Mouse (Mus musculus): ENCODE results near the gene Slc9a9.

Gene Slc9a9

GRCm38 (mm10) chr9:94947246-94947645 lies 277.5 kb downstream of the Slc9a9 start:
- no peak for ATAC-seq (ENCODE audit: low TSS enrichment)

DNA sequence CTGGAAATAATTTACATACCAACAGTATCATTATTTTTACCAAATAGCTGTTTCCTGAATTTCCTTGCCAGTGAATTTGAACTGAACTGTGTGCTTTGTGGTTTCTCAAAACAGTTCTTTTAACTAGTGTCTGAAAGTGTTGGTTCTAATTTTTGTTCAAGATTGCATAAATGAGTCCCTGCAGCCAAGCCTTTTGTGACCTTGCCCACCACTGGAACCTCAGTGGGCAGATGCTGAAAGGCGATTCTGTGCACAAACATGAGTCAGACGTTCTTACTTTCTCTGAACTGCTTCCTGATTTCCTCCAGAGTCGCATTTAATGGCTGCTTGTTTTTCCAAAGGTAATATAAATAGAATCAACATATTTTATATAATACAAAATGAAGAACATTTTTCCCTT lies 281.0 kb downstream of the Slc9a9 start:
- peak; percentile 38 for ATAC-seq (ENCODE audit: low TSS enrichment)

DNA sequence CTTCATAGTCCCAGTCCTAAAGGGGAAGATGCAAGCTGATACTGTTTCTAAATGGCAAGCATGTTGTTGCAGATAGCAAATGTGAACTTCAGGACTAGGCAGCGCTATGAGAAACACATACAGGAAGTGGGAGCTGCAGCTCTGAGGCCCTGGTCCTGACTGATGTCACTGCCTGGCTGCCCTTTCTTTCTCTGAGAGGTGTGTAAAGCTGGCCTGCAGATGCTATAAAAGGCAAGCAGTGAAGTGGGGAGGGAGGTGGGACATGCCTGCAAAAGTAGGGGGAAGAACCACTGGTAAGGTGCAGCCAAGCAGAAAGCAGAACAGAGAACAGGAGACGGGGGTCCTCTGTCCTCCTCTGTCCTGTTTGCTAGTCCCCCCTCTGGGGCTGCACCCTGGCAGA lies 285.9 kb downstream of the Slc9a9 start:
- ATAC-seq (ENCODE audit: low TSS enrichment), result no peak

GRCm38 (mm10) chr9:94958382-94958781 lies 288.7 kb downstream of the Slc9a9 start:
- peak; percentile 94 for ATAC-seq (ENCODE audit: low TSS enrichment)

- no peak for ATAC-seq (ENCODE audit: low TSS enrichment)
These were observed 298.9 kb downstream of the Slc9a9 start for GRCm38 (mm10) chr9:94968596-94969120.

DNA sequence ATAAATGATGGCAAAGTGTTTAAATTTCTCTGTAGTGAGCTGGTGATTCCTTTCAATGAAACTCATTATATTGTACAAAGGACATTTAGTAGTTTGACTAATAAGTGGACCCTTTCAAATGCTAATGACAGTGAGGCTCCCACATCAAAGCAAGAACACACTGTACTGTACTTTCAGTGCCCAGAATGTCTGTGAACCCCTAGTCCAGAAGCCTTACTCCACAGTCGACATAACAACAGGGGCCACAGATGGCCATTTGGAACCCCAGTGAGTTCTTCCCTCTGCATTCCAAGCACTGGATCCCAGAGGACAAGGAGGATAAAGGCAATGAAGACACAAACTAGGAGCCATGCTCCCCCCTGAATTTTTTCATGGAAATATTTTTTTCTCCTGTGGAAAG lies 299.4 kb downstream of the Slc9a9 start:
- ATAC-seq (ENCODE audit: low TSS enrichment), result no peak

- ATAC-seq (ENCODE audit: low TSS enrichment), result peak; percentile 73
These were observed 302.3 kb downstream of the Slc9a9 start for GRCm38 (mm10) chr9:94972021-94972420.

GRCm38 (mm10) chr9:94972693-94973092 lies 303.0 kb downstream of the Slc9a9 start:
- peak; percentile 89 for ATAC-seq (ENCODE audit: low TSS enrichment)

- no peak for ATAC-seq (ENCODE audit: low TSS enrichment)
These were observed 306.5 kb downstream of the Slc9a9 start for GRCm38 (mm10) chr9:94976191-94976590.

DNA sequence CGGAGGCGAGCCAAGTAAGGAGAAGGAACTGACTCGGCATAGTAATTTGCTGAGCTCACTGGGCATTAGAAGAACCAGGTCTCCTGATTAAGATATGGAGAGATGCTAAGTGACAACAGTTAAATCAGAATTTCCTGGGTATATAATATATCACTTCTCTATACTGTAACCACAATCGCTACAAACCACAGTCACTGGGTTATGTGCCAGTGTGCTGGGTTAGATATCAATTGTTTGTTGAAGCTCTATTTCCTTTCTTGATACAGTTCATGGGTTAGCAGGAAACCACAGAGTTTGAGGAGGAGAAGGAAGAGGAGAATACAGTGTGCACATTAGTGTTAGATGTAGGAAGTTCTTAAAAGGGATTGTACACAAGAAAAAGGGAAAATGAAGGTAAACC lies 323.9 kb downstream of the Slc9a9 start:
- no peak for ATAC-seq (ENCODE audit: low TSS enrichment)

DNA sequence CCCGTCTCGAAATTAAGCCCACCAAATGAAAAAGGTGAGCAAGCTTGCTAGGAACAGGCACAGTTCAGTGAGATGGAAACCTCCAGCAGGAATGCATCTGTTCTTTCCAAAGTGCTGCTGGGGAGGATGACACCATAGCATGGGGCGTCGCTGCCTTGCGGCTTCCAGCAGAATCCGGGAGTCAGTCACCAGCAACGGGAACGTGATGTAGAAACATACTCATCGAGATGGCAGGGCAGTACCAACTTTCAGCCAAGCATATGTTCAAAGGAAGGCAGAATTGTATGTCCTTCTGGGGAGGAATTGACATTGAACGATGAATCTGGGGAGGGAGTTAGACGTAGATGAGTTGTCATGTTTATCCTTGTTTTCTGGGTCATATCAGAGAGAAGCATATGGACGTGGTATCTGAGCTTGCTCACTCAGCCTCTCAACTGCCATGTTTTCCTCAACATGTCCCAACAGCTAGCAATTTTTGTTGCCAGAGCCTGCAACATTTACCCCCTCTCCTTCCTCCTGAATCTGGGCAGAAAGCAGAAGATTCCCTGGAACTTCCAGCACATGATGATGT lies 350.5 kb downstream of the Slc9a9 start:
- ATAC-seq (ENCODE audit: low TSS enrichment), result peak; percentile 90

DNA sequence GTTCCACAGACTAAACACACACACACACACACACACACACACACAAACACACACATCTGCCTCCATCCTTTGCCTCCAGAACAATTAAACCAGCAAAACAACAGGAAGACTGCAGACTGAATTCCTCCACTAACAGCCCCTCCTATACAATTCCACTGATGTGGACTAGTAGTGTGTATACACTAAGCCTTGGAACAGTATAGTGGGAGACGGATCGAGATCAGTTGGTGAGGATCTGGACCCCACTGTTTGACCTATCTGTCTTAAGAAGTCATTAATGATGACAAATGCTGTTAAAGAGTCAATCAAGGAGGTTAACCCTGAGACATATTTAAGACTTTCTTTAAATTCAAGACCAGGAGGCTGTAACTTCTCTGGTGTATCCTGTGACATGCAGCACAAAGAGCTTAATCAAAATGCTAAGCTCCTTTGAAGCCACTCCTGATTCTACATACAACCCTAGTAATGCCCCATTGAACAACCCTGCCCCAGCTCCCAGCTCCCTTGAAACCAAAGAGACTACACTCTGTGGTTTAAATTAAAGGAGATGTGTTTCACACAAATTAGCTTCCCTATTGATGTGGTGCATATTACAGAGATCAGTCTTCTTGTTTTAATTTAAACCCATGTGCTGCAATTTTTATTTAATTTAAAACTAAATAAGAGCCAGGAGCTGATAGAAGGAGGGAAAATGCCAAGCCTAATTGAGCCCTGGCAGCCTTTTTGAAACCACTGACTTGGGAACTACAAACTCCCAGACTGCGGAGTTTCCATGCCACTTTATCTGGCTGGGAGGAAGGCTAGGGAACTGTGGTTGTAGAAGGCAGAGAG lies 364.6 kb downstream of the Slc9a9 start:
- ATAC-seq (ENCODE audit: low TSS enrichment), result no peak

DNA sequence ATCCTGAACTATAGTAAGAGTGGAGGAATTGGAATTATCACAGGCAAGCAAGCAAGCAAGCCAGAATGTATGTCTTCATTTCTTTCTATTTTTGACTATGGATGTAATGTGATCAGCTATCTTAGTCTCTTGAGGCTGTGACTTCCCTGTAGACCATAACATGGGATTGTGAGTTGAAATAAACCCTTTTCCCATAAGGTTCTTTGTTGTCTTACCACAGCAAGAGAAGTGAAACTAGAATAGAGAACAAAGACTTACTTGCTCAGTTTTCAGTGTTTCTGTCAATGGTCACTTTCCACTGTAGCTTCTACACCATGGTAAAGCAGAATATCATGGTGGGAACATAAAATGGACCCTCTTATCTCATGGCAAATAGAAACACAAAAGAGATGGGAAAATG lies 366.5 kb downstream of the Slc9a9 start:
- no peak for ATAC-seq (ENCODE audit: low TSS enrichment)

DNA sequence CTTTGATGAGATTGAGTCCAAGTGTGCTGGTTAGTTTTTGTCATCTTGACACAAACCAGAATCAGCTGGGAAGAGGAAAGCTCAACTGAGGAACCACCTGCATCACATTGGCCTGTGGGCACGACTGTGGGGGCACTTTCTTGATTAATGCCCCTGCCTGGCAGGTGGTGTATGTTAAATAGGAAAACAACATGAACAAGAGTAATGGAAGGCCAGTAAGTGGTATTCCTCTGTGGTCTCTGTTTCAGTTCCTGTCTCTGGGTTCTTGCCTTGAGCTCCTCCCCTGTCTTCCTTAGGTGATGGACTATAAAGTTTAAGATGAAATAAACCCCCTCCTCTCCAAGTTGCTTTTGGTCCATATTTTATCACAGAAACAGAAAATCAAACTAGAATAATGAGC lies 372.7 kb downstream of the Slc9a9 start:
- no peak for ATAC-seq (ENCODE audit: low TSS enrichment)

- ATAC-seq (ENCODE audit: low TSS enrichment), result no peak
These were observed 382.5 kb downstream of the Slc9a9 start for GRCm38 (mm10) chr9:95052160-95052559.

- no peak for ATAC-seq (ENCODE audit: low TSS enrichment)
These were observed 383.5 kb downstream of the Slc9a9 start for GRCm38 (mm10) chr9:95053183-95053582.

DNA sequence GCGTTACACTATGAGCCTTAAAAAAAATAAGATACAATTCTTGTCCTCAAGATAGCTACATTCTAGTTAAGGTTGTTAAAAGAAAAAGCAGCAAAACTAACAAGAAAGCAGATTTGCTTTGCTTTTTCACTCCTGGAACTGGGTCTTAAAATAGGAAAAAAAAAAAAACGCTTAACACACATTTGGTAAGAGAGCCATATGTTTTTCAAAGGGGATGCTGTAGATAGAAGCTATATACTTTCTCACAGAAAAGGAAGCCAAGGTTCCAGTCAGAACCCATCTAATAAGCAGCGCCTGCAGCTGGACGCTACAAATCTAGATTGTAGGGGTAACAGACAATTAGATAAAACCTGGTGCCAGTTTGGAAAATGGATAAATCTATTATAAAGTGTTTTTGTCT lies 386.1 kb downstream of the Slc9a9 start:
- ATAC-seq (ENCODE audit: low TSS enrichment), result peak; percentile 91

DNA sequence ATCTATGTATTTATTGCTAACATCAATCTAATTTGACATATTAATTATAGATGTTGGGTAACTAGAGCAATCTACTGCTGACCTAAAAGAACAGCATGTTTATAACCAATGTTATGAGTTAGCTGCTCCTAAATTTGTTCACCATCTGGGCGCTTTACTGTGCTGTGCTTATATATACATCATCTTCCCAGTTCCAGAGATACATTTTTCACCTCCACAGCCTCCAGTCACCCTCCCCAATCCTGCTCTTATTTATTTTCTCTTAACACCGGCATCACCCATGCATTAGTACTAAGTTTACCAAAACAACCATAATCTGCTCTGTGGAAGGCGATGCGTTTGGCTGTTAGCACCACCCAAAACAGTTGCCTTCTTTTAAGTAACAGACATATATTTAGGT lies 391.0 kb downstream of the Slc9a9 start:
- peak; percentile 56 for ATAC-seq (ENCODE audit: low TSS enrichment)

GRCm38 (mm10) chr9:95067037-95067436 lies 397.3 kb downstream of the Slc9a9 start:
- no peak for ATAC-seq (ENCODE audit: low TSS enrichment)

DNA sequence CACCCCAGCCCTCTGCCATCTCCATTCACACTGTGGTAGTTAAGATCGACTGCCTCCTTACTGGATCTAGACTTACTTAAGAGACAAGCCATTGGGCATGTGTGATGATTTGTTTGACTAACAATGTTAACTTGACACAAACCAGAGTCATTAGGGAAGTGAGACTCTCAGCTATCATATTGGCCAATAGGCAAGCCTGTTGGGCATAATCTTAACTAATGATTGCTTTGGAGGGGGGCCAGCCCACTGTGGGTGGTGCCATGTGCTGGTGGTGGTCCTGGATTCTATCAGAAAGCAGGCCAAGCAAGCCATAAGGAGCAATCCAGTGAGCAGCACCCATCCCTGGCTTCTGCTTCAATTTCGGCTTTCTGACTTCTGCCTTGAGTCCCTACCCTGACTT lies 398.8 kb downstream of the Slc9a9 start:
- ATAC-seq (ENCODE audit: low TSS enrichment), result no peak

DNA sequence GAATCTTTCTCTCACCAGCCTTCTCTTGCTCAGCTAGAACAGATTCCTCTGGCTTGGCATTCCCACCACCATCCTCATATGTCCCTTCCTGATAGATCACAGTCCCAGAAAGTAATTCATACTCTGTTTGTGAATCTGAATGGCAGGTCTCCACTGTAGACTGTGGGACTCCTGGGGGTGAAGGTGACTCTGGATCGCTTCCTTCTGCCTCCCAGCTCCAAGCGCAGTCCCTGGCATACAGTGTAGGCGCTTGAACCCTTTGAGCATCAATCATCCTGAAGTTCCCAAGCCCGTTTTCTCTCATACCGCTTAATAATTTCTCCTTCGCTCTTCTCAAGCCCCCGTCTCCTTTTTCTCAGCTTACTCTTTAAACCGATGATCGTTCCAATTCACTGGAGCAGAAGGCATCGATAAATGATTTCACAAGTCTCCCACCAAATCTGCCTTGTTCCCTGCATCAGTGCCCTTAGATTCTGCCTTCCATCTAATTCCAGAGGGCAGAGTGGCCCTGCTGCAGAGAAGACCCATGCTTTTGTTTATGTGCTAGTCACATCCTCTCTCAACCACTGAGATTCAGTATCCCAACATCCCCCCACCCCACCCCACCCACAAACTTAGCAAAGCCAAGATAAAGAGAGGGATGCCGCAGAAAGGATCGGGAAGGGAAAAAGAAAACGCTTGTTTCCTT lies 401.3 kb downstream of the Slc9a9 start:
- ATAC-seq (ENCODE audit: low TSS enrichment), result no peak

GRCm38 (mm10) chr9:95072450-95072955 lies 402.8 kb downstream of the Slc9a9 start:
- ATAC-seq (ENCODE audit: low TSS enrichment), result no peak

GRCm38 (mm10) chr9:95073691-95074090 lies 404.0 kb downstream of the Slc9a9 start:
- ATAC-seq (ENCODE audit: low TSS enrichment), result no peak
